Mouse (Mus musculus) forebrain, embryonic 14.5 days (tissue): ENCODE data around the gene Ankfn1. TPM values are rescaled to one million over a fixed set of nuclear protein-coding genes. Genes with fewer than 3 reads are reported as not detected.

Experiments
- ATAC-seq: fragments of 200-750 bp; cut with Nextera tagmentation; 2 replicates; pipeline ENCODE4 v1.8.0; 2017; ENCODE audit warnings: mild to moderate bottlenecking, moderate library complexity
- DNase-seq: peaks from one replicate; pipeline ENCODE4 v3.0.0-alpha.2; 2015; ENCODE audit warnings: low spot score
- H3K27ac ChIP-seq: fragments of 300-500 bp; sonication (generic); 2 replicates; pipeline ENCODE4 v1.5.1; 2014; ENCODE audit warnings: low read depth, mild to moderate bottlenecking, control low read depth, low read length, moderate library complexity
- H3K27me3 ChIP-seq: fragments of 300-500 bp; sonication (generic); replicated peaks from 2 replicates; pipeline ENCODE4 v1.6.1; 2014; ENCODE audit warnings: low read length, control low read depth, mixed read lengths; ENCODE audit not compliant: control insufficient read depth, insufficient read depth
- H3K36me3 ChIP-seq: fragments of 300-500 bp; sonication (generic); 2 replicates; pipeline ENCODE4 v1.6.1; 2014; ENCODE audit warnings: low read length, control low read depth; ENCODE audit not compliant: control insufficient read depth, insufficient read depth
- H3K4me1 ChIP-seq: fragments of 300-500 bp; sonication (generic); 2 replicates; pipeline ENCODE4 v1.6.1; 2014; ENCODE audit warnings: antibody characterized with exemption, low read length, control low read depth; ENCODE audit not compliant: control insufficient read depth, insufficient read depth
- H3K4me2 ChIP-seq: fragments of 300-500 bp; sonication (generic); 2 replicates; pipeline ENCODE4 v1.6.1; 2014; ENCODE audit warnings: mild to moderate bottlenecking, control low read depth, low read length
- H3K4me3 ChIP-seq: fragments of 300-500 bp; sonication (generic); 2 replicates; pipeline ENCODE4 v1.5.1; 2014; ENCODE audit warnings: low read depth, low read length, control low read depth
- H3K9ac ChIP-seq: fragments of 300-500 bp; sonication (generic); 2 replicates; pipeline ENCODE4 v1.6.1; 2014; ENCODE audit warnings: mild to moderate bottlenecking, low read length, control low read depth, moderate library complexity
- H3K9me3 ChIP-seq: fragments of 300-500 bp; sonication (generic); replicated peaks from 2 replicates; pipeline ENCODE4 v1.6.1; 2016; ENCODE audit warnings: low read length, control low read depth, mixed read lengths; ENCODE audit not compliant: control insufficient read depth
- WGBS: fragments of 180-500 bp; shearing (Covaris S2); extraction: QIAGEN DNeasy Blood & Tissue Kit; methylation state at CpG from one replicate; pipeline ENCODE4 v1.1.7; 2014; 5-methylcytosine and 5-hydroxymethylcytosine counted together
- polyA plus RNA-seq: library from polyadenylated mRNA; unstranded; fragments of >200 nt; fragmentation: Nextera tagmentation; extraction: Ambion mirVana; gene quantifications from 2 replicates; pipeline ENCODE4 v1.2.1, GENCODE M21; 2014

The Ankfn1 gene
- polyA plus RNA-seq = 2.4 and 5.0 TPM in 2 replicates

DNA sequence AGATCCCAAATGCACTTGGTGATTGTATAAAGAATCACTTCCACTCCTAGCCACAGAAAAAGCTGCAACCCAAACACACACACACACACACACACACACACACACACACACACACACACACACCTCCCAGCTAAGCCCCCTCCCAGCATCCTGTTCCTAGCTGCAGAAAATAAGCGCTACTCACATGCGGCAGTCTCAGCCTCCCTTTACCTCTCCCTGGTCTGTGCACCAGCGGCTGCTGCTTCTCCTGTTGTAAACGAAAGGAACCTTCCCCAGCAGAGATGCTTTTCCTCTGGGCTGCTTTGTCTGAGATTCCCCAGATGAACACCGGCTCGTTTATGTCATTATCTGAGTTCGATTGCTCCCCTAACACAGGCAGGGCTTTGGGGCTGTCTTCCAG is at the start of gene Ankfn1:
Gene Ankfn1 (minus strand): TSS at position 223 of the 400 bp plus-strand sequence.
- Histone ChIP-seq H3K9me3 (no peaks in the 10 kb centered on the region), H3K4me1 (no peaks in the 10 kb centered on the region; the same call in 1 of the 2 replicates), H3K9ac (no peak within 1 kb of the TSS), H3K27me3 (0 out of 2 replicates have a peak, but pooled peaks cover 2% of the 10 kb centered on the region), H3K4me3 (no peak within 1 kb of the TSS), H3K4me2 (no peak within 1 kb of the TSS), H3K27ac (no peak within 1 kb of the TSS), H3K36me3 (no peaks in the 10 kb centered on the region)
- 35% methylated on average over 7 of the region's 7 CpGs for WGBS
- DNase-seq (peak; percentile 13), ATAC-seq (no peak)

DNA sequence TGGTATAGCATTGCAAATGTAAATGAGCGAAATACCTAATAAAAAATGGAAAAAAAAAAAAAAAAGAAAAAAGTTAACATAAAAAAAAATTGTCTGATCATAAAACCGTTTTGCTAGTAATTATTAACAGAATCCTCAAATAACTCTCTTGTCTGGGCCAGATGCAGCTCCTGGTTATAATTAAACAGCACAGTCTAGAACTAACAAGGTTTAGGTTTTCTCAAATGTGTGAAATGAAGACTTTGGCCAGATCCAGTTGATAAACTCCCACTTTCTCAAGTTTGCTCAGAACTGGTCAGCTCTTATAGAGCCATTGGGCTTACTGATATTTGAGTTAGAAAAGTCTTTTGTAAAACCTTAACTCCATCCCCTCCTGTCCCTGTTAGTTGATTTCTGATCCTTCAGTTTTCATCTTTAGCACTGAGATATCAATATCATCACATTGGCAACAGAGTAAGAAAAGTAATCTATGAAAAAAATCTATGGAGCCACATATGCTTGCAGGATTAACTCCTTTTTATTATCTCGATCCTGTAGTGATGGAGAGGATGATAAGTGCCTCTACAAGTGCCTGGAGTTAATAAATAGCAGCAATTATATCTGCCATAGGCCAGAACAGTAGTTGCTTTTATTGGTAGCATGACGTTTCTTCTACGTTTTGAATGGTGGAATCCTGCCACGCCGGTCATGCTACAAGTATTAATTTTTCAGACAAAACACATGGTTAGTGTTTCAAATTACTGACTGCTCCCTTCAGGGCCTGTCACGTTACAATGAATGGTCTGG is 46.4 kb upstream of the Ankfn1 start:
- WGBS = 78% methylated on average over 8 of the region's 8 CpGs
- DNase-seq = no peak
- Histone ChIP-seq H3K9me3 (no peaks in the 10 kb centered on the region), H3K36me3 (no peaks in the 10 kb centered on the region), H3K27ac (no peak overlapping the region), H3K4me1 (no peaks in the 10 kb centered on the region), H3K4me3 (no peak overlapping the region), H3K9ac (no peak overlapping the region), H3K27me3 (no peaks in the 10 kb centered on the region), H3K4me2 (no peak overlapping the region)
- no peak for ATAC-seq

- H3K36me3 ChIP-seq = no peaks in the 10 kb centered on the region
- 13% methylated on average over 4 of the region's 4 CpGs for WGBS
- DNase-seq = no peak
Observed at GRCm38 (mm10) chr11:89818594-89818993, 41.1 kb upstream of the Ankfn1 start.

GRCm38 (mm10) chr11:89811403-89811802 is 34.0 kb upstream of the Ankfn1 start:
- no peak for DNase-seq
- WGBS = 77% methylated on average over 1 of the region's 1 CpGs
- no peak for ATAC-seq
- H3K4me2 ChIP-seq = no peak overlapping the region
- H3K4me3 ChIP-seq = no peak overlapping the region
- H3K9me3 ChIP-seq = no peaks in the 10 kb centered on the region
- H3K27ac ChIP-seq = no peak overlapping the region
- H3K36me3 ChIP-seq = no peaks in the 10 kb centered on the region
- no peaks in the 10 kb centered on the region for H3K4me1 ChIP-seq
- H3K27me3 ChIP-seq = no peaks in the 10 kb centered on the region
- H3K9ac ChIP-seq = no peak overlapping the region

More at GRCm38 (mm10) chr11:89818594-89818993, 41.1 kb upstream of the Ankfn1 start:
- Histone ChIP-seq H3K27ac (no peak overlapping the region), H3K4me1 (no peaks in the 10 kb centered on the region), H3K4me2 (no peak overlapping the region), H3K27me3 (no peaks in the 10 kb centered on the region), H3K9me3 (no peaks in the 10 kb centered on the region), H3K9ac (no peak overlapping the region), H3K4me3 (no peak overlapping the region)
- no peak for ATAC-seq

GRCm38 (mm10) chr11:89807998-89808397 is 30.5 kb upstream of the Ankfn1 start:
- DNase-seq = no peak
- Histone ChIP-seq H3K27ac (no peak overlapping the region), H3K9me3 (no peaks in the 10 kb centered on the region), H3K36me3 (no peaks in the 10 kb centered on the region), H3K27me3 (no peaks in the 10 kb centered on the region), H3K4me1 (0 out of 2 replicates have a peak, but pooled peaks cover 3% of the 10 kb centered on the region), H3K9ac (no peak overlapping the region), H3K4me2 (no peak overlapping the region), H3K4me3 (no peak overlapping the region)
- 79% methylated on average over 11 of the region's 11 CpGs for WGBS
- no peak for ATAC-seq

DNA sequence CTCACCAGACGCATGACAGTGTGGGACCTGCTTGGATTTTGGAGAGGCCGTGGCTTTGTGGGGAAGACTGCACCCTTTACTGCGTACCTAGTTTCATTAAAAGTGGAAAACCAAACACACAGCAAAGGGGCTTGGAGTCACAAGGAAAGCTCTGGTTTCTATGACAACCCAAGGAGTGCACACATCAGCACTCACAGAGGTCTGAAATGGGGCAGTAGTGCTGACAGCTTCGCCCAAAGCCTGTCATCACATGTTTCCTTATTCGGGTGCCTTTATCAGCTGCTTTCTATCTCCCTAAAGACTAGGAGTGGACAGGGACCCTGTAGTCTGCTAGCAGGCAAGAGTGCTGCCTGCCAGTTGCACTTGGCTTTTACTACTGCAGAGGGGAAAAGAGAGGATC is 27.4 kb upstream of the Ankfn1 start:
- ATAC-seq (no peak), DNase-seq (peak; percentile 48)
- Histone ChIP-seq H3K4me2 (no peak overlapping the region), H3K27ac (no peak overlapping the region), H3K36me3 (no peaks in the 10 kb centered on the region), H3K27me3 (no peaks in the 10 kb centered on the region), H3K4me1 (0 out of 2 replicates have a peak, but pooled peaks cover 3% of the 10 kb centered on the region), H3K4me3 (no peak overlapping the region), H3K9ac (no peak overlapping the region), H3K9me3 (no peaks in the 10 kb centered on the region)
- 60% methylated on average over 5 of the region's 5 CpGs for WGBS

- Histone ChIP-seq H3K4me3 (no peak overlapping the region), H3K36me3 (no peaks in the 10 kb centered on the region), H3K4me1 (0 out of 2 replicates have a peak, but pooled peaks cover 3% of the 10 kb centered on the region), H3K27me3 (no peaks in the 10 kb centered on the region), H3K9me3 (no peaks in the 10 kb centered on the region), H3K27ac (no peak overlapping the region), H3K4me2 (no peak overlapping the region), H3K9ac (no peak overlapping the region)
- DNase-seq (no peak), ATAC-seq (no peak)
- WGBS = 81% methylated on average over 5 of the region's 5 CpGs
Observed at GRCm38 (mm10) chr11:89803974-89804373, 26.5 kb upstream of the Ankfn1 start.

- Histone ChIP-seq H3K27ac (no peak overlapping the region), H3K4me2 (no peak overlapping the region), H3K9me3 (no peaks in the 10 kb centered on the region), H3K4me3 (no peak overlapping the region), H3K36me3 (no peaks in the 10 kb centered on the region), H3K4me1 (no peaks in the 10 kb centered on the region), H3K27me3 (no peaks in the 10 kb centered on the region), H3K9ac (no peak overlapping the region)
- ATAC-seq (no peak), DNase-seq (no peak)
- 85% methylated on average over 3 of the region's 3 CpGs for WGBS
Observed at GRCm38 (mm10) chr11:89792709-89793108, 15.3 kb upstream of the Ankfn1 start.

DNA sequence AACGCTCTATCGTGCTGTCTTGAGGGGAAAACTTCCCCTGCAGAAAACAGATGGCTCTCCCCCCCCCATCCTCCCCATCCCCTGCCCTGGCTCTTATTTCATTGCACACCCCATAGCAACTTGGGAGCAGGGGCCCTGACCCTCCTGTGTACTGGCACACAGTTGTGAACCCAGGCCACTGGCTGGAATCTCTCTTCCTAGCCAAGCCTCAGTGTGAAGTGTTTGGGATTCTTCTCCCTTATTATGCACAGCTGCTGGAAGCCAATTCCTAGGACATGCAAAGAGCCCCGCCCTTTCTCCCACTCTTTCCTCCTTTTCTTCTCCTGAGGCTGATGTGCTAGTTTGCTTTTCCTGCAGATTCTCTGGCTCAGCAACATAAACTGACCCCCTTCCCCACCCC is 1.4 kb downstream of the Ankfn1 start:
- Histone ChIP-seq H3K27ac (no peak overlapping the region), H3K4me2 (no peak overlapping the region), H3K4me1 (no peaks in the 10 kb centered on the region; the same call in 1 of the 2 replicates), H3K4me3 (no peak overlapping the region), H3K36me3 (no peaks in the 10 kb centered on the region), H3K9ac (no peak overlapping the region), H3K27me3 (0 out of 2 replicates have a peak, but pooled peaks cover 2% of the 10 kb centered on the region), H3K9me3 (no peaks in the 10 kb centered on the region)
- 59% methylated on average over 3 of the region's 3 CpGs for WGBS
- DNase-seq (no peak), ATAC-seq (no peak)
